8 mouse cellular contexts compared by ENCODE assay signal in genomic region chr5:33819876-33820732, GRCm38 (mm10). TPM values are rescaled to one million over a fixed set of nuclear protein-coding genes. Genes with fewer than 3 reads are reported as not detected.
DNase-seq lines count a peak whose midpoint lies in the region; ATAC-seq lines count a peak whose summit lies in the region.

Nsd2 (plus strand) TSS chr5:33820725.

- peak; percentile 44 for ATAC-seq in common myeloid progenitor, adult 5-6 weeks (replicated peaks; ENCODE audit: low read depth, poor library complexity, severe bottlenecking)
- peak; percentile 69 for ATAC-seq in megakaryocyte progenitor cell, adult 5-6 weeks (replicated peaks; ENCODE audit: poor library complexity)

- DNase-seq in ZHBTc4 (ENCODE audit: low read depth, low spot score): peak; percentile 85
- peak; percentile 73 to 78 for DNase-seq in gastrocnemius, adult 8-10 months (ENCODE audit: low spot score in 2 of 2)
- peak; percentile 91 for DNase-seq in induced T-regulatory cell, adult 2 months (ENCODE audit: low read depth)
- DNase-seq in left cerebral cortex, adult 9 months (ENCODE audit: low spot score in 2 of 2): peak; percentile 84 to 91
- DNase-seq in right cerebral cortex, postnatal 14 days: peak; percentile 91
- peak; percentile 59 to 84 for DNase-seq in urinary bladder, postnatal 36 days (ENCODE audit: low spot score in 2 of 2)

RNA-seq across cellular contexts. Expression of gene Nsd2, which starts in this region (rescaled TPM):
- 94.2 and 113 TPM in 2 replicates for total RNA-seq in common myeloid progenitor, adult 5-6 weeks (2017)
- total RNA-seq in gastrocnemius, adult 8-10 months (2022): 10 to 100 TPM in 3 of 4 experiments, 1 to 10 TPM in 1; 7.4 to 12.7 (median 11.2) TPM
- total RNA-seq in megakaryocyte progenitor cell, adult 5-6 weeks (2015): 60.1 and 64.1 TPM in 2 replicates
- total RNA-seq in megakaryocyte progenitor cell, adult 5-6 weeks (2017): 85.5 and 127 TPM in 2 replicates

Comparison
In these comparisons a context has a peak if more than half of its experiments do, and no peak if none do; other contexts are left out.
1. Peak in every context shown above with its lines: DNase-seq and ATAC-seq.